ENCODE assay signal across 21 mouse cellular contexts in the genomic region with DNA sequence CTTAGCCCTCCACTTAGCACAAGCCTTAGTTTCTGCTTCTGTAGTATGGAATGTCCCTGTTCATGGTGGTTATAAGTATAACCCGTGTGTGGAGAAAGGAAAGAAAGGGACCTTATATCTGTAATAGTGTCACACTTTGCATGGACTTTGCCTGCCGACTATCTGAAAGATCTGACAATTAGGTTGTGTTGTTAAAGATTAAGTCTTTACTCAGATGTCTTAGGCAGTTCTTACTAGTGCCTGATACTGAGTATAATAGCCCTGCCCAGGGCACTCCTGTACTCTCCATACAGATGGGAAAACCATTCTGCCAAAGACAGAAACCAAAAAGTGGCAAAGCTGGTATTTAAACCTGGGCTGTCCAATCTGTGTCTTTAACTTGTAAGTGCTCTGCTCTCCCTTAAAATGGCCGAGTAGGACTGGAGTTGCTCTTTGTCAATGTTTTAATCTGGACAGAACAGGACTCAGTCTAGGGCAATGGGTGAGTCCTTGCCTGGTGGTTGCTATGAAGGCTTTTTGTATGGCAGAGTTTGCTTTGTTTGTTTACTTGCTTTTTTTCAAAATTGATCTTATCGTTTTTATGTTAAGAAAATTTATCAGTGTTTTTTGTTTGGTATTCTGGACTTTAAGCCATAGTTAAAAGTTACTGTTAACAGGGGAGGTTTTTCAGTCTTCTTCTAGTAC.
DNase-seq lines count a peak whose midpoint lies in the region; ATAC-seq and TF ChIP-seq lines count a peak whose summit lies in the region.
"Had no signal": no experiment of that assay in that cellular context is flagged by ENCODE, and none has a peak within 500 bp of the region (broad histone marks: within the 10 kb centered on the region; RNA-seq: fewer than 3 reads in every experiment).

No protein-coding gene starts in this region.

- TF ChIP-seq POLR2A in liver, adult 2 months (IDR thresholded peaks at IDR 0.05; ENCODE audit: extremely low read depth, insufficient read depth, low read length), result no peak

- peak; percentile 81 for DNase-seq in liver, adult 2 months (ENCODE audit: extremely low read depth, low read depth, low spot score)
- no peak for DNase-seq in liver, embryonic 11.5 days (ENCODE audit: low spot score)
- DNase-seq: adrenal gland, adult 2 months; adrenal gland, postnatal 10 days; adrenal gland, postnatal 25 days; cerebellum, adult 11 months; cerebellum, adult 18-20 months; cerebellum, adult 8-10 months; cerebellum, adult 9-11 months; cerebellum, postnatal 14 days; cerebellum, postnatal 36 days; embryo, embryonic 11 days had no signal

- H3K9me3 ChIP-seq in liver, embryonic 11.5 days (ENCODE audit: control insufficient read depth, low read length), result no peaks in the 10 kb centered on the region
- H3K9me3 ChIP-seq in intestine, embryonic 15.5 days, result no peaks in the 10 kb centered on the region
- H3K9me3 ChIP-seq in intestine, embryonic 16.5 days (ENCODE audit: control insufficient read depth, low read length), result no peaks in the 10 kb centered on the region
- no peaks in the 10 kb centered on the region for H3K9me3 ChIP-seq in hindbrain, embryonic 12.5 days (replicated peaks)
- H3K9me3 ChIP-seq: embryonic facial prominence, embryonic 13.5 days; embryonic facial prominence, embryonic 15.5 days; forebrain, embryonic 13.5 days; forebrain, embryonic 15.5 days had no signal

- H3K4me2 ChIP-seq in liver, embryonic 11.5 days, result no peak overlapping the region
- H3K4me2 ChIP-seq in intestine, embryonic 15.5 days (replicated peaks), result no peak overlapping the region
- no peak overlapping the region for H3K4me2 ChIP-seq in intestine, embryonic 16.5 days (ENCODE audit: low read depth, low read length)
- H3K4me2 ChIP-seq in hindbrain, embryonic 12.5 days (replicated peaks), result no peak overlapping the region
- H3K4me2 ChIP-seq: embryonic facial prominence, embryonic 13.5 days; embryonic facial prominence, embryonic 15.5 days; forebrain, embryonic 13.5 days; forebrain, embryonic 15.5 days had no signal

- ATAC-seq in liver, embryonic 11.5 days (replicated peaks; ENCODE audit: low FRiP score), result no peak
- ATAC-seq in intestine, embryonic 15.5 days, result peak; percentile 83
- peak; percentile 94 for ATAC-seq in intestine, embryonic 16.5 days
- ATAC-seq in erythroid progenitor cell, adult 5-6 weeks (replicated peaks; ENCODE audit: low FRiP score, poor library complexity, severe bottlenecking), result no peak
- ATAC-seq in hindbrain, embryonic 12.5 days (ENCODE audit: low FRiP score), result no peak
- ATAC-seq: forebrain, embryonic 13.5 days; forebrain, embryonic 15.5 days had no signal

- H3K9ac ChIP-seq in liver, adult 2 months (ENCODE audit: low read depth, low read length), result no peak overlapping the region
- H3K9ac ChIP-seq in liver, embryonic 11.5 days (ENCODE audit: low read depth, low read length), result no peak overlapping the region
- no peak overlapping the region for H3K9ac ChIP-seq in intestine, embryonic 15.5 days
- H3K9ac ChIP-seq in intestine, embryonic 16.5 days (ENCODE audit: low read depth, low read length), result no peak overlapping the region
- no peak overlapping the region for H3K9ac ChIP-seq in hindbrain, embryonic 12.5 days
- H3K9ac ChIP-seq: embryonic facial prominence, embryonic 13.5 days; embryonic facial prominence, embryonic 15.5 days; forebrain, embryonic 13.5 days; forebrain, embryonic 15.5 days had no signal

- TF ChIP-seq CTCF in liver, adult 2 months (IDR thresholded peaks at IDR 0.05; ENCODE audit: low read depth, low read length), result no peak

- 47% methylated on average over 4 of the region's 4 CpGs for WGBS in liver, adult 2 months
- WGBS in liver, embryonic 11.5 days, result 66% methylated on average over 4 of the region's 4 CpGs
- WGBS in intestine, embryonic 15.5 days, result 58% methylated on average over 4 of the region's 4 CpGs
- WGBS in intestine, embryonic 16.5 days, result 54% methylated on average over 4 of the region's 4 CpGs
- WGBS in hindbrain, embryonic 12.5 days, result 80% methylated on average over 4 of the region's 4 CpGs

- H3K27ac ChIP-seq in liver, adult 2 months (replicated peaks; ENCODE audit: insufficient read depth, low read depth, low read length), result peak overlapping the region; percentile 71
- no peak overlapping the region for H3K27ac ChIP-seq in liver, embryonic 11.5 days (ENCODE audit: low read depth, low read length)
- no peak overlapping the region for H3K27ac ChIP-seq in intestine, embryonic 15.5 days
- no peak overlapping the region for H3K27ac ChIP-seq in intestine, embryonic 16.5 days (ENCODE audit: low read length)
- no peak overlapping the region for H3K27ac ChIP-seq in hindbrain, embryonic 12.5 days
- H3K27ac ChIP-seq: embryonic facial prominence, embryonic 13.5 days; embryonic facial prominence, embryonic 15.5 days; forebrain, embryonic 13.5 days; forebrain, embryonic 15.5 days had no signal

- H3K27me3 ChIP-seq in liver, adult 2 months (ENCODE audit: control insufficient read depth, insufficient read depth, low read length), result no peaks in the 10 kb centered on the region
- no peaks in the 10 kb centered on the region for H3K27me3 ChIP-seq in liver, embryonic 11.5 days (replicated peaks; ENCODE audit: control insufficient read depth, insufficient read depth, low read length)
- no peaks in the 10 kb centered on the region for H3K27me3 ChIP-seq in intestine, embryonic 15.5 days (replicated peaks)
- H3K27me3 ChIP-seq in intestine, embryonic 16.5 days (replicated peaks; ENCODE audit: control insufficient read depth, insufficient read depth, low read length), result no peaks in the 10 kb centered on the region
- H3K27me3 ChIP-seq in hindbrain, embryonic 12.5 days, result no peaks in the 10 kb centered on the region
- H3K27me3 ChIP-seq: embryonic facial prominence, embryonic 13.5 days; embryonic facial prominence, embryonic 15.5 days; forebrain, embryonic 13.5 days; forebrain, embryonic 15.5 days had no signal

- H3K36me3 ChIP-seq in liver, adult 2 months (ENCODE audit: control insufficient read depth, insufficient read depth, low read length), result no peaks in the 10 kb centered on the region
- H3K36me3 ChIP-seq in liver, embryonic 11.5 days (ENCODE audit: control insufficient read depth, insufficient read depth, low read length), result no peaks in the 10 kb centered on the region
- no peaks in the 10 kb centered on the region for H3K36me3 ChIP-seq in intestine, embryonic 15.5 days
- no peaks in the 10 kb centered on the region for H3K36me3 ChIP-seq in intestine, embryonic 16.5 days (ENCODE audit: control insufficient read depth, insufficient read depth, low read length)
- no peaks in the 10 kb centered on the region for H3K36me3 ChIP-seq in hindbrain, embryonic 12.5 days
- H3K36me3 ChIP-seq: embryonic facial prominence, embryonic 13.5 days; embryonic facial prominence, embryonic 15.5 days; forebrain, embryonic 15.5 days had no signal

- H3K79me2 ChIP-seq in liver, adult 2 months (ENCODE audit: control insufficient read depth, insufficient read depth, low read length), result no peaks in the 10 kb centered on the region; the same call in 1 of the 2 replicates

- no peak overlapping the region for H3K4me3 ChIP-seq in liver, adult 2 months (ENCODE audit: insufficient read depth, low read depth, low read length)
- H3K4me3 ChIP-seq in liver, embryonic 11.5 days (ENCODE audit: low read depth, low read length), result no peak overlapping the region
- no peak overlapping the region for H3K4me3 ChIP-seq in intestine, embryonic 15.5 days (replicated peaks)
- H3K4me3 ChIP-seq in intestine, embryonic 16.5 days (ENCODE audit: low read length), result no peak overlapping the region
- H3K4me3 ChIP-seq in hindbrain, embryonic 12.5 days, result no peak overlapping the region
- H3K4me3 ChIP-seq: embryonic facial prominence, embryonic 13.5 days; embryonic facial prominence, embryonic 15.5 days; erythroblast, embryonic 14.5 days; forebrain, embryonic 13.5 days; forebrain, embryonic 15.5 days had no signal

- peaks cover 17% of the 10 kb centered on the region for H3K4me1 ChIP-seq in liver, adult 2 months (ENCODE audit: control insufficient read depth, insufficient read depth, low read length)
- H3K4me1 ChIP-seq in liver, embryonic 11.5 days (replicated peaks; ENCODE audit: control insufficient read depth, insufficient read depth, low read length), result no peaks in the 10 kb centered on the region
- H3K4me1 ChIP-seq in intestine, embryonic 15.5 days (replicated peaks), result no peaks in the 10 kb centered on the region
- H3K4me1 ChIP-seq in intestine, embryonic 16.5 days (ENCODE audit: control insufficient read depth, insufficient read depth, low read length), result no peaks in the 10 kb centered on the region
- no peaks in the 10 kb centered on the region for H3K4me1 ChIP-seq in hindbrain, embryonic 12.5 days
- H3K4me1 ChIP-seq: embryonic facial prominence, embryonic 13.5 days; embryonic facial prominence, embryonic 15.5 days; forebrain, embryonic 13.5 days; forebrain, embryonic 15.5 days had no signal

Comparison
In these comparisons a context has a peak if more than half of its experiments do, and no peak if none do; other contexts are left out.
1. ATAC-seq: peak in intestine, embryonic 15.5 days (single experiment) and intestine, embryonic 16.5 days (single experiment); none in liver, embryonic 11.5 days (single experiment), erythroid progenitor cell, adult 5-6 weeks (single experiment) and hindbrain, embryonic 12.5 days (single experiment).